Mouse (Mus musculus) bone marrow macrophage, adult 2 months (primary cell): ENCODE data around the gene Sspn.

Experiments
- CTCF ChIP-seq: IDR thresholded peaks from 2 replicates; pipeline ENCODE4 v1.5.1; 2012; ENCODE audit warnings: low read depth, mild to moderate bottlenecking, low read length, moderate library complexity
- POLR2A ChIP-seq: IDR thresholded peaks from 2 replicates; pipeline ENCODE4 v1.6.1; 2012; ENCODE audit warnings: mild to moderate bottlenecking, low read depth, low read length, borderline replicate concordance

- TF ChIP-seq CTCF (no peak), POLR2A (no peak)
Observed at GRCm38 (mm10) chr6:145918236-145918635, 13.2 kb upstream of the Sspn start.
